25 mouse cellular contexts compared by ENCODE assay signal in the genomic region with DNA sequence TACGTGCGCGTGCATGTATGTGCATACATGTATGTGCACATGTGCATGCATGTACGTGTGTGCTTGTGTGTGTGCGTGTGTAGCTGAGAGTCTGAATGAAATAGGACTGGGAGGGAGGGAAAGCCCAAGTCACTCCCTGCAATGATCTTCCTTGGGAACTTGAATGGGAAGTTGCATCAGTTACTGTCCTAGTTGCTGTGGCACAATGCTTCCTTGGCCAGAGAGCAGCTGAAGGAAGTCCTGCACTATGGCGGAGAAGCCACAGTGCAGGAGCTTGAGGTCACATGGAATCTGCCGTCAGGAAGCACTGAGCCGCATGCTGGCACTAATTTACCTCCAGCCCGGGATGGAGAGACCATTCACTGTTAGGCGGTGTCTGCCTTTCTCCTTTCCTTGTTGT. TPM values are rescaled to one million over a fixed set of nuclear protein-coding genes. Genes with fewer than 3 reads are reported as not detected.
DNase-seq lines count a peak whose midpoint lies in the region; ATAC-seq and TF ChIP-seq lines count a peak whose summit lies in the region.
"Had no signal": no experiment of that assay in that cellular context is flagged by ENCODE, and none has a peak within 500 bp of the region (broad histone marks: within the 10 kb centered on the region; RNA-seq: fewer than 3 reads in every experiment).

No protein-coding gene starts in this region.

- H3K4me1 ChIP-seq in forebrain, embryonic 10.5 days = peaks cover 81% of the 10 kb centered on the region
- H3K4me1 ChIP-seq in forebrain, embryonic 14.5 days (ENCODE audit: control insufficient read depth, insufficient read depth, low read length) = peaks cover 10% of the 10 kb centered on the region
- peaks cover 93% of the 10 kb centered on the region for H3K4me1 ChIP-seq in liver, embryonic 13.5 days (replicated peaks)
- peaks cover 79% of the 10 kb centered on the region for H3K4me1 ChIP-seq in liver, embryonic 11.5 days (replicated peaks; ENCODE audit: control insufficient read depth, insufficient read depth, low read length)
- H3K4me1 ChIP-seq in bone marrow macrophage, adult 2 months (ENCODE audit: control insufficient read depth, insufficient read depth, low read length) = peaks cover 79% of the 10 kb centered on the region

- WGBS in forebrain, embryonic 10.5 days = 76% methylated on average over 10 of the region's 10 CpGs
- 78% methylated on average over 10 of the region's 10 CpGs for WGBS in forebrain, embryonic 14.5 days
- 71% methylated on average over 10 of the region's 10 CpGs for WGBS in liver, embryonic 13.5 days (ENCODE audit: insufficient replicate concordance)
- 74% methylated on average over 10 of the region's 10 CpGs for WGBS in liver, embryonic 11.5 days

- H3K36me3 ChIP-seq in forebrain, embryonic 10.5 days (replicated peaks) = peaks cover 3% of the 10 kb centered on the region; the same call in 1 of the 2 replicates
- H3K36me3 ChIP-seq in forebrain, embryonic 14.5 days (ENCODE audit: control insufficient read depth, insufficient read depth, low read length) = no peaks in the 10 kb centered on the region
- H3K36me3 ChIP-seq in liver, embryonic 13.5 days = 0 out of 2 replicates have a peak, but pooled peaks cover 3% of the 10 kb centered on the region
- no peaks in the 10 kb centered on the region for H3K36me3 ChIP-seq in liver, embryonic 11.5 days (ENCODE audit: control insufficient read depth, insufficient read depth, low read length)
- H3K36me3 ChIP-seq: heart, embryonic 12.5 days; neural tube, embryonic 12.5 days; stomach, embryonic 15.5 days had no signal

- H3K27me3 ChIP-seq in forebrain, embryonic 10.5 days (ENCODE audit: poor library complexity, severe bottlenecking) = no peaks in the 10 kb centered on the region
- no peaks in the 10 kb centered on the region for H3K27me3 ChIP-seq in forebrain, embryonic 14.5 days (replicated peaks; ENCODE audit: control insufficient read depth, insufficient read depth, low read length)
- no peaks in the 10 kb centered on the region for H3K27me3 ChIP-seq in liver, embryonic 13.5 days
- no peaks in the 10 kb centered on the region for H3K27me3 ChIP-seq in liver, embryonic 11.5 days (replicated peaks; ENCODE audit: control insufficient read depth, insufficient read depth, low read length)
- H3K27me3 ChIP-seq: heart, embryonic 12.5 days; neural tube, embryonic 12.5 days; stomach, embryonic 15.5 days had no signal

- ATAC-seq in forebrain, embryonic 14.5 days = no peak
- ATAC-seq in liver, embryonic 13.5 days (ENCODE audit: low read depth) = no peak
- no peak for ATAC-seq in liver, embryonic 11.5 days (replicated peaks; ENCODE audit: low FRiP score)
- peak; percentile 41 for ATAC-seq in megakaryocyte, adult 5-6 weeks (ENCODE audit: poor library complexity, severe bottlenecking)
- ATAC-seq: CD4-positive, CD25-positive, alpha-beta regulatory T cell, adult 4 months; forebrain, postnatal 0 days; hindbrain, embryonic 16.5 days had no signal

- TF ChIP-seq POLR2A in bone marrow macrophage, adult 2 months (IDR thresholded peaks at IDR 0.05; ENCODE audit: borderline replicate concordance, low read depth, low read length) = no peak

- no peaks in the 10 kb centered on the region for H3K9me3 ChIP-seq in forebrain, embryonic 10.5 days
- H3K9me3 ChIP-seq in forebrain, embryonic 14.5 days (replicated peaks; ENCODE audit: control insufficient read depth, low read length) = no peaks in the 10 kb centered on the region
- no peaks in the 10 kb centered on the region for H3K9me3 ChIP-seq in liver, embryonic 13.5 days (replicated peaks)
- no peaks in the 10 kb centered on the region for H3K9me3 ChIP-seq in liver, embryonic 11.5 days (ENCODE audit: control insufficient read depth, low read length)
- H3K9me3 ChIP-seq: G1E; heart, embryonic 12.5 days; neural tube, embryonic 12.5 days; stomach, embryonic 15.5 days had no signal

- no peak overlapping the region for H3K4me3 ChIP-seq in forebrain, embryonic 10.5 days
- H3K4me3 ChIP-seq in forebrain, embryonic 14.5 days (ENCODE audit: low read depth, low read length) = no peak overlapping the region
- H3K4me3 ChIP-seq in liver, embryonic 13.5 days (replicated peaks) = no peak overlapping the region
- no peak overlapping the region for H3K4me3 ChIP-seq in liver, embryonic 11.5 days (ENCODE audit: low read depth, low read length)
- peak overlapping the region; percentile 32 for H3K4me3 ChIP-seq in bone marrow macrophage, adult 2 months (ENCODE audit: insufficient read depth, low read length)
- H3K4me3 ChIP-seq: heart, embryonic 12.5 days; neural tube, embryonic 12.5 days; stomach, embryonic 15.5 days had no signal

- H3K9ac ChIP-seq in forebrain, embryonic 14.5 days (ENCODE audit: low read length) = no peak overlapping the region
- no peak overlapping the region for H3K9ac ChIP-seq in liver, embryonic 13.5 days
- H3K9ac ChIP-seq in liver, embryonic 11.5 days (ENCODE audit: low read depth, low read length) = no peak overlapping the region
- H3K9ac ChIP-seq: forebrain, postnatal 0 days; heart, embryonic 12.5 days; liver, embryonic 14.5 days; neural tube, embryonic 12.5 days; stomach, embryonic 15.5 days had no signal

- DNase-seq in forebrain, embryonic 10.5 days (ENCODE audit: extremely low spot score, low spot score) = no peak
- no peak for DNase-seq in forebrain, embryonic 14.5 days (ENCODE audit: low spot score)
- DNase-seq in liver, embryonic 13.5 days = no peak
- no peak for DNase-seq in liver, embryonic 11.5 days (ENCODE audit: low spot score)
- DNase-seq in gastrocnemius, postnatal 36 days = no peak
- DNase-seq in right cerebral cortex, adult 2 months (ENCODE audit: low spot score in 2 of 2) = no peak
- DNase-seq: adrenal gland, postnatal 36 days; cerebellum, adult 2 months; forebrain, postnatal 0 days; heart, postnatal 14 days; kidney, adult 8-10 months; left cerebral cortex, postnatal 4 days; lung, postnatal 10 days; right cerebral cortex, postnatal 25 days; thymus, adult 18-20 months had no signal

- intact Hi-C loops in gastrocnemius, postnatal 36 days (cut with DNase I) = no loop called here

- H3K4me2 ChIP-seq in forebrain, embryonic 14.5 days (ENCODE audit: low read length) = no peak overlapping the region
- peak overlapping the region; percentile 23; the same call in 1 of the 2 replicates for H3K4me2 ChIP-seq in liver, embryonic 13.5 days
- H3K4me2 ChIP-seq in liver, embryonic 11.5 days = no peak overlapping the region
- H3K4me2 ChIP-seq: heart, embryonic 12.5 days; midbrain, embryonic 11.5 days; neural tube, embryonic 12.5 days; stomach, embryonic 15.5 days had no signal

- H3K27ac ChIP-seq in forebrain, embryonic 10.5 days = peak overlapping the region; percentile 2; the same call in 1 of the 2 replicates
- H3K27ac ChIP-seq in forebrain, embryonic 14.5 days (ENCODE audit: low read depth, low read length) = no peak overlapping the region
- peak overlapping the region; percentile 43; the same call in 1 of the 2 replicates for H3K27ac ChIP-seq in liver, embryonic 13.5 days
- no peak overlapping the region for H3K27ac ChIP-seq in liver, embryonic 11.5 days (ENCODE audit: low read depth, low read length)
- H3K27ac ChIP-seq in bone marrow macrophage, adult 2 months (ENCODE audit: insufficient read depth, low read depth, low read length) = peak overlapping the region; percentile 71
- H3K27ac ChIP-seq: liver, embryonic 14.5 days; neural tube, embryonic 12.5 days; stomach, embryonic 15.5 days had no signal

- TF ChIP-seq CTCF in bone marrow macrophage, adult 2 months (IDR thresholded peaks at IDR 0.05; ENCODE audit: low read depth, low read length) = no peak

RNA-seq across cellular contexts. Expression of a gene that starts 37.9 kb away (rescaled TPM):
- 8.0 and 9.8 TPM in 2 replicates for polyA plus RNA-seq in forebrain, embryonic 10.5 days (2016; fragmentation: Nextera tagmentation; extraction: Ambion mirVana)
- polyA plus RNA-seq in forebrain, embryonic 14.5 days (2014; fragmentation: Nextera tagmentation; extraction: Ambion mirVana) = 57.4 and 69.6 TPM in 2 replicates
- polyA plus RNA-seq in liver, embryonic 13.5 days (2015; fragmentation: Nextera tagmentation; extraction: Ambion mirVana) = 5.8 and 6.7 TPM in 2 replicates
- 14.3 and 17.1 TPM in 2 replicates for polyA plus RNA-seq in liver, embryonic 11.5 days (2014; fragmentation: Nextera tagmentation; extraction: Ambion mirVana)
- polyA plus RNA-seq in bone marrow macrophage, adult 2 months (2012; ENCODE audit: insufficient read depth, insufficient read length, missing spikeins) = 56.3 and 60.1 TPM in 2 replicates
- total RNA-seq in megakaryocyte, adult 5-6 weeks (2015) = 58.4 and 60.3 TPM in 2 replicates
- total RNA-seq in megakaryocyte, adult 5-6 weeks (2017) = 22.7 and 26.5 TPM in 2 replicates
- 1 to 10 TPM; 7.4 to 9.6 TPM for total RNA-seq in gastrocnemius, postnatal 36 days (2021)

Comparison
In these comparisons a context has a peak if more than half of its experiments do, and no peak if none do; other contexts are left out.
1. H3K27ac ChIP-seq: peak in forebrain, embryonic 10.5 days (single experiment), liver, embryonic 13.5 days (single experiment) and bone marrow macrophage, adult 2 months (single experiment); none in forebrain, embryonic 14.5 days (single experiment) and liver, embryonic 11.5 days (single experiment).